Mouse (Mus musculus) midbrain, embryonic 14.5 days (tissue): ENCODE results near the gene Mylk. TPM values are rescaled to one million over a fixed set of nuclear protein-coding genes. Genes with fewer than 3 reads are reported as not detected.
A peak's percentile ranks its signal among the peaks of the same experiment; 100 is the strongest.

ENCODE experiments used
- ATAC-seq: fragments of 200-750 bp; cut with Nextera tagmentation; 2 replicates; pipeline ENCODE4 v1.8.0; 2017; ENCODE audit warnings: moderate number of reproducible peaks, moderate library complexity; ENCODE audit not compliant: low FRiP score, low TSS enrichment
- DNase-seq: peaks from one replicate; pipeline ENCODE4 v3.0.0-alpha.2; 2015
- H3K27ac ChIP-seq: fragments of 300-500 bp; sonication (generic); replicated peaks from 2 replicates; pipeline ENCODE4 v1.5.1; 2014; ENCODE audit warnings: mild to moderate bottlenecking, low read depth, low read length, moderate library complexity
- H3K27me3 ChIP-seq: fragments of 300-500 bp; sonication (generic); 2 replicates; pipeline ENCODE4 v1.6.1; 2014; ENCODE audit warnings: low read length, control low read depth, mixed read lengths; ENCODE audit not compliant: control insufficient read depth, insufficient read depth
- H3K36me3 ChIP-seq: fragments of 300-500 bp; sonication (generic); 2 replicates; pipeline ENCODE4 v1.6.1; 2014; ENCODE audit warnings: low read length, control low read depth; ENCODE audit not compliant: control insufficient read depth, insufficient read depth
- H3K4me1 ChIP-seq: fragments of 300-500 bp; sonication (generic); 2 replicates; pipeline ENCODE4 v1.6.1; 2014; ENCODE audit warnings: mild to moderate bottlenecking, antibody characterized with exemption, low read length, control low read depth; ENCODE audit not compliant: control insufficient read depth, insufficient read depth
- H3K4me2 ChIP-seq: fragments of 300-500 bp; sonication (generic); 2 replicates; pipeline ENCODE4 v1.6.1; 2014; ENCODE audit warnings: mild to moderate bottlenecking, low read length, moderate library complexity
- H3K4me3 ChIP-seq: fragments of 300-500 bp; sonication (generic); replicated peaks from 2 replicates; pipeline ENCODE4 v1.5.1; 2014; ENCODE audit warnings: low read depth, low read length
- H3K9ac ChIP-seq: fragments of 300-500 bp; sonication (generic); replicated peaks from 2 replicates; pipeline ENCODE4 v1.6.1; 2014; ENCODE audit warnings: mild to moderate bottlenecking, low read length, moderate library complexity
- H3K9me3 ChIP-seq: fragments of 300-500 bp; sonication (generic); 2 replicates; pipeline ENCODE4 v1.6.1; 2016; ENCODE audit warnings: low read length, control low read depth, mixed read lengths; ENCODE audit not compliant: control insufficient read depth
- WGBS: fragments of 180-500 bp; shearing (Covaris S2); extraction: QIAGEN DNeasy Blood & Tissue Kit; methylation state at CpG from one replicate; pipeline ENCODE4 v1.1.7; 2014; 5-methylcytosine and 5-hydroxymethylcytosine counted together
- polyA plus RNA-seq: library from polyadenylated mRNA; unstranded; fragments of >200 nt; fragmentation: Nextera tagmentation; extraction: Ambion mirVana; gene quantifications from 2 replicates; pipeline ENCODE4 v1.2.1, GENCODE M21; 2014

Gene Mylk
- polyA plus RNA-seq, 1 experiment from 2014 or later = 4.9 TPM

DNA sequence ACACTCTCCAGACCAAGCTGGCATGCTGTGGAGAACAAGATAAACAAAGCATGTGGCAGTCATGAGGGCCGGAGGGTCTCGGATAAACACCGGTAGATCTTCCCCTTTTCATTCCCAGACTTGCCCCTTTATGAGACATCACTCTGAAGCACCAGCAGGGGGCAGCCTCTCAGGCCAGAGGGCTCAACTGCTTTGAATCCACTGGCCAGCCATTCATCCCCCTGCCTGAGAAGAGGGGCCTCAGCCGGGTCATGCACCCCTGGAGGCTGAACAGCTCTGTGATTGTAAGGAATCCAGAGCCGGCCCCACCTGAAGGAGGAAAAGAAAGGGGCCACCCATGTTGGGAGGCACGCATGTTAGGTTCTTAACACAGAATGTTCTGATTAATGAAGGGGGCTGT, 175.2 kb downstream of the Mylk start:
- Histone ChIP-seq H3K9ac (no peak overlapping the region), H3K4me2 (no peak overlapping the region), H3K4me1 (no peaks in the 10 kb centered on the region), H3K36me3 (no peaks in the 10 kb centered on the region), H3K27ac (no peak overlapping the region), H3K27me3 (no peaks in the 10 kb centered on the region), H3K9me3 (no peaks in the 10 kb centered on the region), H3K4me3 (no peak overlapping the region)
- ATAC-seq (no peak), DNase-seq (peak; percentile 55)
- WGBS = 17% methylated on average over 6 of the region's 6 CpGs

DNA sequence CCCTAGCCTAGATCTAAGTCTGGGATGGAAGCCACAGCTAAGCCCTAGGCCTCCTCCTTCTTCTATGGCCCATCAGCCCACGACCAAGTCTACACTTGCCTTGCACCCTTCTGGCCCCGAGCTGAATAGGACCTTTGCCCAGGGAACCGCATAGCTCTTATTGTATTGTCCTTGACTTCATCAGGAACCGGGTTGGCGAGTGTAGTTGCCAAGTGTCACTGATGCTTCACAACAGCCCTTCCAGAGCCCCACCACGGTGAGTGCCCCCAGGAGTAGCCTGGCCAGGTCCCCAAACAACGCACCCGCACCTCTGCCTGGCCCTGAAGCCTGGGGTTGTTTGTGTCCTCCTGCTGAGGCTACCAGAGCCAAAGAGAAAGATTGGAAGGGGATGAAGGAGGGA, 175.9 kb downstream of the Mylk start:
- Histone ChIP-seq H3K36me3 (no peaks in the 10 kb centered on the region), H3K9ac (no peak overlapping the region), H3K27me3 (no peaks in the 10 kb centered on the region), H3K4me2 (no peak overlapping the region), H3K4me1 (no peaks in the 10 kb centered on the region), H3K4me3 (no peak overlapping the region), H3K27ac (no peak overlapping the region), H3K9me3 (no peaks in the 10 kb centered on the region)
- 78% methylated on average over 8 of the region's 8 CpGs for WGBS
- no peak for ATAC-seq
- no peak for DNase-seq

DNA sequence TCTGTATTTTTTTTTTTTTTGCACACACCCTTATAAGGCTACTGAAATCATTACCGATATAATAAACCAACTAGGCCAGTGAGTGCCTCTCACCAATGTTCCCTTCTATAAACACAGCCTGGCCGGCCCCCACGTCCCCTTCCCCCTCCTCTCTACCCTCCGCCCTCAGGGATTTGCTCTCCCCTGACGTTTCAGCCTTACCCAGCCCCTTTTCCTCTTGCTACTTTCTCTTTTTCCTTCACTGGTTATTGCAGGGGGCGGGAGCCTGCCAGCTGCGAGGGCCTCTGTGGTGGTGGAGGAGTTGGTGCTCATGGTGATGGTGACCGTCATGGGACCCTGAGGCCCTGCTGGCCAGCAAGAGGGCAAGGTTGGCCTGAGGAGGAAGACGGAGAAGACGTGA, 176.3 kb downstream of the Mylk start:
- ATAC-seq (no peak), DNase-seq (no peak)
- Histone ChIP-seq H3K4me2 (no peak overlapping the region), H3K36me3 (no peaks in the 10 kb centered on the region), H3K9me3 (no peaks in the 10 kb centered on the region), H3K27me3 (no peaks in the 10 kb centered on the region), H3K4me3 (no peak overlapping the region), H3K27ac (no peak overlapping the region), H3K4me1 (no peaks in the 10 kb centered on the region), H3K9ac (no peak overlapping the region)
- 81% methylated on average over 10 of the region's 10 CpGs for WGBS

DNA sequence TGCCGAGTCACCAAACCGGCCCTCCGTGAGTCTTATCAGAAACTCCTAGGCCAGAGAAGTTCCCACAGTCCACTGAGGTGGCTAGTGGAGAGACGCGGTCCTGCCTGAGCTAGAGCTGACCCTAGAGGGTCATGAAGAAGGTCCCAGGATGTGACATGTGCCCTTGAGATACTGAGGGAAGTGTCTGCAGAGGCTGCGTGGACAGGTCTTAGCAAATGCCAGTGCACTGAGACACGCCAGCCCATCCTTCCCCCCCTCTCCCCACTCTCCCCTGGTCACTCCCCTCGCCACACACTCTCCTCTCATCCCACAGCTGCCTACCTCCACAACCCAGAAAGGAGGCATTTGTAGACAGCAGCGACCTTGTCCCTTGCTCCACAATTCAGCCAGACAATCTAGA, 178.6 kb downstream of the Mylk start:
- ATAC-seq (no peak), DNase-seq (no peak)
- H3K9ac ChIP-seq = no peak overlapping the region
- WGBS = 87% methylated on average over 9 of the region's 9 CpGs
- H3K4me2 ChIP-seq = no peak overlapping the region
- no peak overlapping the region for H3K27ac ChIP-seq
- H3K36me3 ChIP-seq = no peaks in the 10 kb centered on the region
- no peak overlapping the region for H3K4me3 ChIP-seq
- no peaks in the 10 kb centered on the region for H3K9me3 ChIP-seq
- H3K4me1 ChIP-seq = no peaks in the 10 kb centered on the region
- no peaks in the 10 kb centered on the region for H3K27me3 ChIP-seq

DNA sequence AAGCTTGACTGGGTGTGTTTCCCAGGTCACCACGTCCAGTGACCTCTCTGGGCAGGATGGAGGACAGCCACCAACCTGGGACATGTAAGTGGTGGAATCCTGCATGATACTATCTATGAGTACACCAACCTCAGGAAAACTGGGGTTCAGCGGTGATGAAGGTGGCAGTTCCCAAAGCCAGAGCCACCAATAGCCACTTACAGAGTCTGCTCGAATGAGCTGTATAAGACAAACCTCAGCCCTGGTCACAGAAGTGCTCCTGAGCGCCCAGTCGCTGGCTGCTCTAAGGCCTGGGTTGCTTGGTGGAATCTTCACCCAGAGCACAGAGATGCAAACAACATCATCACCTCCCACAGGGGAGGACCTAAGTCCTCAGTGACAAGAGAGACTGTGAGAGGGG, 179.3 kb downstream of the Mylk start:
- no peaks in the 10 kb centered on the region for H3K9me3 ChIP-seq
- no peaks in the 10 kb centered on the region for H3K27me3 ChIP-seq
- H3K27ac ChIP-seq = no peak overlapping the region
- no peaks in the 10 kb centered on the region for H3K4me1 ChIP-seq
- H3K36me3 ChIP-seq = no peaks in the 10 kb centered on the region
- H3K4me3 ChIP-seq = no peak overlapping the region
- no peak overlapping the region for H3K4me2 ChIP-seq
- 70% methylated on average over 5 of the region's 5 CpGs for WGBS
- H3K9ac ChIP-seq = no peak overlapping the region
- DNase-seq = no peak
- no peak for ATAC-seq

DNA sequence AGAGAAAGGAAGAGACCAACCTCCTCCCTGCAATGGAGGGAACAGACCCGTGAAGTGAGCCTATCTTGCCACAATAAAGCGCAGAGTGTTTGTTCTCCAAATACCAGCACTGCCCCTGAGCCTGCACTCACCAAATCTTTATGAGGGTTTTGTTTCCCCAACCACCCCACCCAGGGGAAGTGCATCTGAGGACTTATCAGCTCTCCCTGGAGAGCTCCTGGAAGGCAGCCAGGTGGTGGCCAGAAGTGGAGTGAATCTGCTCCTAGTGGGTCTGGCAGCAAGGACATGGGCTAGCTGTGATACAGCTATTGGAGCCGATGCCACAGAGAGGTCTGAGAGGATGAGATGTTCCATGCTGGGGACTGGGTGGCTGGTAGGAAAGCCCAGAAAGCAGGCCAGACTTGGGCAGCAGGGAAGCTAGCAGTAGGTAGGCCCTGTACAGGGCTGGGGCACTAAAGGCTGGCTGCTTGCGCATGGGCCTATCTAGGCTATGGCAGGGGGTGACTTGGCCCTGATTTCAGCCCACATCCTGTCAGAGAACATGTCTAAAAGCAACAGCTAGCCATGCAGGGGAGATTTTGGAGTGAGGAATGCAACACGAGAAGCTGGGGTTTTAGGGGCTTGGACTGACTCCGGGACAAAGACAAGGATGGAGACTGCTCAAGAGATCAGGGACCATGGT, 180.1 kb downstream of the Mylk start:
- ATAC-seq (no peak), DNase-seq (no peak)
- Histone ChIP-seq H3K9ac (no peak overlapping the region), H3K4me2 (no peak overlapping the region), H3K27me3 (no peaks in the 10 kb centered on the region), H3K4me1 (no peaks in the 10 kb centered on the region), H3K36me3 (no peaks in the 10 kb centered on the region), H3K9me3 (no peaks in the 10 kb centered on the region), H3K27ac (no peak overlapping the region), H3K4me3 (no peak overlapping the region)
- WGBS = 68% methylated on average over 6 of the region's 6 CpGs

DNA sequence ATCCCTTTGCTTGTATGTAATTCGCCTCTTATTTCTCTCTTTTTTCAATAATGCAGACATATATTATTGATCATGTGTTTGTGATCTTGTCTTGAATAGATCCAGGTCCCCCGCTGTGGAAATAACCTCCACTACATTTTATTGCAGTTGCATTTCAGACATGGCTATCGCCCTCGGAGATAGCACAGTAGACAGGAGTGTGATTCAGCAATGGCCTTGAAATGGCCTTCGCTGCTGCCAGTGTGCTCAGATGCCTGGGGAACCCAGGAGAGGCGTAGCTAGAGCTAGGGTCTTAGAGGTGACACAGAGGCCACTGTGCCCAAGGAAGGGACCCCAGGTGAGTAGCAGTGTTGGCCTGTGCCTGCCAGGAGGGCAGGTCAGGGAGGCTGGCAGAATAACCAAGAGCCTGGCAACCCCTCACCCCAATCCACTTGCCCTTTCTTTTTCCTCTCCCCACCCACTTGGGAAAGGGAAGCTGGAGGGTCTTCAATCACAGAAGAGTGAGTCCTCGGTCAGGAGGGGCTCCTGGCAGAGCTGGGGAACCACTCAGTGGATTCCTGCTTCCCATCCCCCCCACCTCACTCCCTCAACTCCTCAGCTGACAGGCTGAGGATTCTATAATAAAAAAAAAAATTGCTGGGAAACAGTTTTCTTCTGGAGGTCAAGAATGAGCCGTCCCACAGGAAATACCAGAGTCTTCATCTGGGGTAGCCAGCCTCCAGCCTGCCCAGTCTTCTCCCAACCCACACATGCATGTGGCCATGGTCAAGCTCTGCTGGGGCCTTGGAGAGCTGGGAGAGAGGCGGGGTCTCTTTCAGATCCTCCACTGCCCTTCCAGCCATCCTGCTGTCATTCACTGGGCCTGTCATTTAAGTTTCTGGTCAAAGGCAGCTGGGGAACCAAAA, 181.8 kb downstream of the Mylk start:
- Histone ChIP-seq H3K36me3 (no peaks in the 10 kb centered on the region), H3K4me1 (no peaks in the 10 kb centered on the region), H3K9ac (no peak overlapping the region), H3K27ac (no peak overlapping the region), H3K27me3 (no peaks in the 10 kb centered on the region), H3K4me2 (no peak overlapping the region), H3K4me3 (no peak overlapping the region), H3K9me3 (no peaks in the 10 kb centered on the region)
- 86% methylated on average over 9 of the region's 9 CpGs for WGBS
- DNase-seq (no peak), ATAC-seq (no peak)

DNA sequence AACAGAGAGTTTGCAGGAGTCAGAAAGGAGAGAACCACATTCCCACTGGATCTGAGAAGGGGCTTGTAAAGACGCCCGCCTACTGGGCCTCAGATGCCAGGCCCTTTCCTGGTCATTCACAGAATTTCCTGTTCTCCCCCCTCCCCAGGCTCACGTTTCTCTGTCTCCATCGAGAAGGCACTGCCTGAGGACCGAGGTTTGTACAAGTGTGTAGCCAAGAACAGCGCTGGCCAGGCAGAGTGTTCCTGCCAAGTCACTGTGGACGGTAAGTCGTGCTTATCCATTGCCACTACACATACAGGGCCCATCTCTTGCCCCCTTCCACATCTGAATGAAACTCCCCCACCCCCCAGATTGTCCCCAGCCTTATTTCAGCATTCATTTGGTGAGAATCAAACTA, 184.7 kb downstream of the Mylk start:
- no peaks in the 10 kb centered on the region for H3K27me3 ChIP-seq
- 90% methylated on average over 8 of the region's 8 CpGs for WGBS
- no peak overlapping the region for H3K4me2 ChIP-seq
- DNase-seq = no peak
- H3K9me3 ChIP-seq = no peaks in the 10 kb centered on the region
- H3K36me3 ChIP-seq = no peaks in the 10 kb centered on the region
- H3K27ac ChIP-seq = no peak overlapping the region
- no peak overlapping the region for H3K9ac ChIP-seq
- no peaks in the 10 kb centered on the region for H3K4me1 ChIP-seq
- no peak for ATAC-seq
- no peak overlapping the region for H3K4me3 ChIP-seq

DNA sequence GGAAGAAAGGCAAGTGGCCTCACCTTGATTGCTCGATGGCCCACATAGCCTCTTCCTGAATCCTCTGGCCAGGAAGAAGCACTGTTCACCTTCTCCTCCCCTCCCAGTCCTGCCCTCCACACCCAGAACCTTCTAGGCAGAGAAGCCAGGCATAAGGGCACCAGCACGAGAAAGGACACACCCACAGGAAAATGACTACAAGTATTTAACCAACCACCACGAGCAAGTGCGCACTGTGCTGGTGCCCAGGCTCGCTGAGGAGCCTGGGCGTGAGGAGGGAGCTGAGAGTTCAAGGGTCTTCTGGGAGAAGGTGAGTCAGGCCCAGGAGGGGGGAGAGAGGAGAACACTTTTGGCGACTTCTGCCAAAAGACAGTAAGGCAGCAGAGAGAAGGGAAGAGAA, 185.1 kb downstream of the Mylk start:
- 89% methylated on average over 7 of the region's 7 CpGs for WGBS
- no peak for DNase-seq
- H3K36me3 ChIP-seq = no peaks in the 10 kb centered on the region
- ATAC-seq = no peak
- no peaks in the 10 kb centered on the region for H3K4me1 ChIP-seq
- no peaks in the 10 kb centered on the region for H3K9me3 ChIP-seq
- H3K4me3 ChIP-seq = no peak overlapping the region
- no peak overlapping the region for H3K9ac ChIP-seq
- H3K27me3 ChIP-seq = no peaks in the 10 kb centered on the region
- no peak overlapping the region for H3K27ac ChIP-seq
- H3K4me2 ChIP-seq = no peak overlapping the region
